Comparison of ENCODE assay signal across 8 mouse cellular contexts in genomic region chr12:89813294-89813693, GRCm38 (mm10).
DNase-seq lines count a peak whose midpoint lies in the region; ATAC-seq and TF ChIP-seq lines count a peak whose summit lies in the region.
"Had no signal": no experiment of that assay in that cellular context is flagged by ENCODE, and none has a peak within 500 bp of the region (broad histone marks: within the 10 kb centered on the region; RNA-seq: fewer than 3 reads in every experiment).

No protein-coding gene starts in this region.

- H3K4me1 ChIP-seq in embryonic facial prominence, embryonic 14.5 days (ENCODE audit: control insufficient read depth, insufficient read depth, low read length) = peaks cover 5% of the 10 kb centered on the region
- H3K4me1 ChIP-seq in limb, embryonic 11.5 days (ENCODE audit: control insufficient read depth, insufficient read depth, low read length) = 0 out of 2 replicates have a peak, but pooled peaks cover 4% of the 10 kb centered on the region
- H3K4me1 ChIP-seq in stomach, embryonic 15.5 days = 0 out of 2 replicates have a peak, but pooled peaks cover 5% of the 10 kb centered on the region
- no peaks in the 10 kb centered on the region for H3K4me1 ChIP-seq in thymus, adult 2 months (replicated peaks; ENCODE audit: control insufficient read depth, insufficient read depth, low read length)

- H3K9me3 ChIP-seq in embryonic facial prominence, embryonic 14.5 days (ENCODE audit: control insufficient read depth, low read length) = no peaks in the 10 kb centered on the region
- H3K9me3 ChIP-seq in limb, embryonic 11.5 days (ENCODE audit: control insufficient read depth, low read length) = no peaks in the 10 kb centered on the region
- no peaks in the 10 kb centered on the region for H3K9me3 ChIP-seq in stomach, embryonic 15.5 days

- no peak for TF ChIP-seq CTCF in thymus, adult 2 months (IDR thresholded peaks at IDR 0.05; ENCODE audit: borderline replicate concordance, control insufficient read depth, extremely low read depth, insufficient read depth, low read length, poor library complexity)

- intact Hi-C loops in left cerebral cortex, postnatal 4 days (cut with DNase I) = loop anchor here (10.0 kb wide), 1 partner anchor 1512 kb away; no protein-coding TSS in a partner anchor
- intact Hi-C loops in left cerebral cortex, postnatal 14 days (cut with DNase I) = loop anchor here (10.0 kb wide), 1 partner anchor 298 kb away; no protein-coding TSS in a partner anchor

- peak overlapping the region; percentile 38 for H3K4me3 ChIP-seq in embryonic facial prominence, embryonic 14.5 days (ENCODE audit: low read depth, low read length)
- H3K4me3 ChIP-seq in limb, embryonic 11.5 days (ENCODE audit: low read depth, low read length) = no peak overlapping the region
- peak overlapping the region; percentile 50 for H3K4me3 ChIP-seq in stomach, embryonic 15.5 days (replicated peaks)
- H3K4me3 ChIP-seq in thymus, adult 2 months (ENCODE audit: control insufficient read depth, insufficient read depth, low read length) = no peak overlapping the region

- H3K27me3 ChIP-seq in embryonic facial prominence, embryonic 14.5 days (replicated peaks; ENCODE audit: control insufficient read depth, insufficient read depth, low read length) = peaks cover 8% of the 10 kb centered on the region; the same call in 1 of the 2 replicates
- peaks cover 6% of the 10 kb centered on the region; the same call in 1 of the 2 replicates for H3K27me3 ChIP-seq in limb, embryonic 11.5 days (ENCODE audit: control insufficient read depth, insufficient read depth, low read length)
- no peaks in the 10 kb centered on the region; the same call in 1 of the 2 replicates for H3K27me3 ChIP-seq in stomach, embryonic 15.5 days (replicated peaks)
- no peaks in the 10 kb centered on the region; the same call in 1 of the 2 replicates for H3K27me3 ChIP-seq in thymus, adult 2 months (ENCODE audit: control insufficient read depth, insufficient read depth, low read length)

- H3K27ac ChIP-seq in embryonic facial prominence, embryonic 14.5 days (replicated peaks; ENCODE audit: low read depth, low read length) = no peak overlapping the region
- H3K27ac ChIP-seq in limb, embryonic 11.5 days (replicated peaks; ENCODE audit: low read depth, low read length) = no peak overlapping the region
- no peak overlapping the region for H3K27ac ChIP-seq in stomach, embryonic 15.5 days
- no peak overlapping the region for H3K27ac ChIP-seq in thymus, adult 2 months (ENCODE audit: control insufficient read depth, insufficient read depth, low read length)

- WGBS in embryonic facial prominence, embryonic 14.5 days = 9% methylated on average over 13 of the region's 13 CpGs
- WGBS in limb, embryonic 11.5 days = 14% methylated on average over 13 of the region's 13 CpGs
- 14% methylated on average over 13 of the region's 13 CpGs for WGBS in stomach, embryonic 15.5 days
- 23% methylated on average over 13 of the region's 13 CpGs for WGBS in thymus, adult 2 months

- ATAC-seq in embryonic facial prominence, embryonic 14.5 days (ENCODE audit: low read depth) = no peak
- no peak for ATAC-seq in limb, embryonic 11.5 days (ENCODE audit: insufficient number of reproducible peaks, low FRiP score, low TSS enrichment, low read depth)
- no peak for ATAC-seq in stomach, embryonic 15.5 days (ENCODE audit: insufficient read depth, low FRiP score, low read depth)
- ATAC-seq in granulocyte monocyte progenitor cell, adult 5-6 weeks (replicated peaks; ENCODE audit: poor library complexity, severe bottlenecking) = no peak
- ATAC-seq: inflammation-experienced regulatory T-cells, adult 6 months had no signal

- H3K9ac ChIP-seq in embryonic facial prominence, embryonic 14.5 days (ENCODE audit: low read depth, low read length) = no peak overlapping the region; the same call in 1 of the 2 replicates
- H3K9ac ChIP-seq in limb, embryonic 11.5 days (ENCODE audit: low read length) = no peak overlapping the region
- H3K9ac ChIP-seq in stomach, embryonic 15.5 days = no peak overlapping the region

- no peak for TF ChIP-seq POLR2A in thymus, adult 2 months (IDR thresholded peaks at IDR 0.05; ENCODE audit: control insufficient read depth, extremely low read depth, insufficient read depth, low read length, poor library complexity)

- no peaks in the 10 kb centered on the region for H3K36me3 ChIP-seq in embryonic facial prominence, embryonic 14.5 days (ENCODE audit: control insufficient read depth, insufficient read depth, low read length)
- H3K36me3 ChIP-seq in limb, embryonic 11.5 days (ENCODE audit: control insufficient read depth, insufficient read depth, low read length) = no peaks in the 10 kb centered on the region
- no peaks in the 10 kb centered on the region for H3K36me3 ChIP-seq in stomach, embryonic 15.5 days
- H3K36me3 ChIP-seq in thymus, adult 2 months (ENCODE audit: control insufficient read depth, insufficient read depth, low read length) = no peaks in the 10 kb centered on the region

- peak overlapping the region; percentile 66 for H3K4me2 ChIP-seq in embryonic facial prominence, embryonic 14.5 days (ENCODE audit: low read depth, low read length)
- peak overlapping the region; percentile 17; the same call in 1 of the 2 replicates for H3K4me2 ChIP-seq in limb, embryonic 11.5 days (ENCODE audit: low read depth, severe bottlenecking)
- H3K4me2 ChIP-seq in stomach, embryonic 15.5 days = peak overlapping the region; percentile 95

- DNase-seq in left cerebral cortex, postnatal 4 days = peak; percentile 8
- no peak for DNase-seq in left cerebral cortex, postnatal 14 days (ENCODE audit: low spot score in 2 of 2)
- no peak for DNase-seq in embryonic facial prominence, embryonic 14.5 days (ENCODE audit: low spot score)
- DNase-seq in limb, embryonic 11.5 days (ENCODE audit: low spot score) = no peak
- no peak for DNase-seq in thymus, adult 2 months

Comparison
In these comparisons a context has a peak if more than half of its experiments do, and no peak if none do; other contexts are left out.
1. H3K4me2 ChIP-seq: peak in every context shown above with its lines; median percentile 95 in stomach, embryonic 15.5 days; 66 in embryonic facial prominence, embryonic 14.5 days; 17 in limb, embryonic 11.5 days.
2. H3K4me3 ChIP-seq: peak in embryonic facial prominence, embryonic 14.5 days (single experiment) and stomach, embryonic 15.5 days (single experiment); none in limb, embryonic 11.5 days (single experiment) and thymus, adult 2 months (single experiment).